Mouse (Mus musculus) ES-E14 (cell line): ENCODE results near the gene Rtn4rl1.

Source experiments
- CHD2 ChIP-seq: IDR thresholded peaks from 2 replicates; pipeline ENCODE4 v1.6.1; 2014; ENCODE audit warnings: mild to moderate bottlenecking, low read depth, low read length, inconsistent platforms
- ZC3H11A ChIP-seq: IDR thresholded peaks from 2 replicates; pipeline ENCODE4 v1.6.1; 2012; ENCODE audit warnings: low read depth, mild to moderate bottlenecking, inconsistent platforms, low read length, borderline replicate concordance
- ZNF384 ChIP-seq: IDR thresholded peaks from 2 replicates; pipeline ENCODE4 v1.6.1; 2012; ENCODE audit warnings: low read depth, low read length, inconsistent platforms

DNA sequence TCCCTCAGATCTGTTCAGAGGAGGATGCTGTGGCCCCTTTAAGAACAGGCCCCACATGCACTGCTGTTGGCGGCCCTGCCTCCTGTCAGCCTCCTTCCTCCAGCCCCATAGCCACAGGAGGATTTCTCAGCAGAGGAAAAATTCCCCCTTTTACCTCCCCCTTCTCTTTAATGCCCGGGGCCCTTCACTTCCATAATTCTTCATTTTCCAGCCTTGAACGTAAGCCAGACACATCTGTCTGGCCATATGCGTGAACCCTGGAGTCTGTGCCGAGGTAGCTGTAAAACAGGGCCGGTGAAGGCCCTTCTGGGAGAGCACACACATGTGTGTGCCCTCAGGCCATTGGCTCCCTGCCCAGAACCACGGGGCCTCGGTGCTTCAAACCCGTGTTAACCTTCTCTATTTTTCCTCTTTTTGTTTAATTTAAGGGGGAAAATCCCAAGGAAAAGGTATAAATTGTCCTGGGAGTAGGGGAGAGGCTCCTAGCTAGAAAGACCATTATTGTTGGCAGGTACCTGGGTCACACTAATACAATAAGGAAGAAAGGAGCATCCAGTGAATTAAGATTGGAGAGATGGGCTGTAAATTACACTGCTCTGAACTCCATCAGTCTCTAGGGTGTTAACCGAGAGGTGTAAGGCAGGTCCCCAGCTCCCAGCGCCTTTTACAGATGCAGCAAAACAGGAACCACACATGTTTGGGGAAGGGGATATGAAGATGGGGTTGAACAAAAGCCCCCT is 46.3 kb upstream of the Rtn4rl1 start:
- TF ChIP-seq ZC3H11A (no peak), ZNF384 (no peak), CHD2 (no peak)
